Mouse (Mus musculus): Measurements from ENCODE around the gene Pkp4. TPM values are rescaled to one million over a fixed set of nuclear protein-coding genes. Genes with fewer than 3 reads are reported as not detected.
A peak's percentile ranks its signal among the peaks of the same experiment; 100 is the strongest.

Pkp4 gene
- polyA plus RNA-seq, 1 experiment from 2014 or later = 24.7 TPM

- H3K27ac ChIP-seq = no peak overlapping the region
- no peak for ATAC-seq (replicated peaks; ENCODE audit: low FRiP score)
- H3K4me3 ChIP-seq (replicated peaks) = no peak overlapping the region
- WGBS = 83% methylated on average over 3 of the region's 3 CpGs
- no peaks in the 10 kb centered on the region for H3K9me3 ChIP-seq (replicated peaks)
- no peaks in the 10 kb centered on the region for H3K27me3 ChIP-seq
- H3K4me1 ChIP-seq = no peaks in the 10 kb centered on the region
- H3K9ac ChIP-seq = no peak overlapping the region
- H3K4me2 ChIP-seq = no peak overlapping the region
- no peaks in the 10 kb centered on the region for H3K36me3 ChIP-seq
These were observed 88.2 kb downstream of the Pkp4 start for GRCm38 (mm10) chr2:59248806-59249205.

- Histone ChIP-seq H3K27ac (no peak overlapping the region), H3K4me3 (replicated peaks) (no peak overlapping the region), H3K36me3 (no peaks in the 10 kb centered on the region), H3K9ac (no peak overlapping the region), H3K4me1 (no peaks in the 10 kb centered on the region), H3K27me3 (no peaks in the 10 kb centered on the region), H3K4me2 (no peak overlapping the region), H3K9me3 (replicated peaks) (no peaks in the 10 kb centered on the region)
- ATAC-seq (replicated peaks; ENCODE audit: low FRiP score) = no peak
These were observed 92.2 kb downstream of the Pkp4 start for GRCm38 (mm10) chr2:59252818-59253217.

GRCm38 (mm10) chr2:59253435-59253834 lies 92.8 kb downstream of the Pkp4 start:
- Histone ChIP-seq H3K4me3 (replicated peaks) (no peak overlapping the region), H3K27me3 (no peaks in the 10 kb centered on the region), H3K4me1 (peaks cover under 1% of the 10 kb centered on the region), H3K36me3 (no peaks in the 10 kb centered on the region), H3K9ac (no peak overlapping the region), H3K9me3 (replicated peaks) (no peaks in the 10 kb centered on the region), H3K4me2 (no peak overlapping the region), H3K27ac (no peak overlapping the region)
- WGBS = 86% methylated on average over 3 of the region's 3 CpGs
- no peak for ATAC-seq (replicated peaks; ENCODE audit: low FRiP score)

- H3K9ac ChIP-seq = no peak overlapping the region
- no peak overlapping the region for H3K4me2 ChIP-seq
- H3K36me3 ChIP-seq = no peaks in the 10 kb centered on the region
- no peaks in the 10 kb centered on the region for H3K9me3 ChIP-seq (replicated peaks)
- peak overlapping the region; percentile 18; the same call in 1 of the 2 replicates for H3K27ac ChIP-seq
- WGBS = 63% methylated on average over 6 of the region's 6 CpGs
- ATAC-seq (replicated peaks; ENCODE audit: low FRiP score) = 0 out of 2 replicates have a peak, but pooled peaks have one; percentile 29
- H3K4me3 ChIP-seq (replicated peaks) = no peak overlapping the region
- H3K27me3 ChIP-seq = no peaks in the 10 kb centered on the region
- peaks cover 14% of the 10 kb centered on the region for H3K4me1 ChIP-seq
These were observed 98.2 kb downstream of the Pkp4 start for GRCm38 (mm10) chr2:59258821-59259231.

- no peak overlapping the region for H3K4me2 ChIP-seq
- 59% methylated on average over 6 of the region's 6 CpGs for WGBS
- peak; percentile 61 for ATAC-seq (replicated peaks; ENCODE audit: low FRiP score)
These were observed 98.7 kb downstream of the Pkp4 start for GRCm38 (mm10) chr2:59259346-59259745.

GRCm38 (mm10) chr2:59261203-59261602 lies 100.6 kb downstream of the Pkp4 start:
- no peak overlapping the region for H3K4me2 ChIP-seq
- no peak overlapping the region for H3K9ac ChIP-seq
- 90% methylated on average over 2 of the region's 2 CpGs for WGBS
- H3K4me3 ChIP-seq (replicated peaks) = no peak overlapping the region
- no peak overlapping the region for H3K27ac ChIP-seq
- H3K4me1 ChIP-seq = peaks cover 14% of the 10 kb centered on the region
- H3K27me3 ChIP-seq = no peaks in the 10 kb centered on the region
- H3K9me3 ChIP-seq (replicated peaks) = no peaks in the 10 kb centered on the region
- ATAC-seq (replicated peaks; ENCODE audit: low FRiP score) = no peak
- no peaks in the 10 kb centered on the region for H3K36me3 ChIP-seq

More at GRCm38 (mm10) chr2:59259346-59259745, 98.7 kb downstream of the Pkp4 start:
- Histone ChIP-seq H3K36me3 (no peaks in the 10 kb centered on the region), H3K27ac (peak overlapping the region; percentile 18; the same call in 1 of the 2 replicates), H3K9ac (no peak overlapping the region), H3K4me1 (peaks cover 14% of the 10 kb centered on the region), H3K27me3 (no peaks in the 10 kb centered on the region), H3K4me3 (replicated peaks) (no peak overlapping the region), H3K9me3 (replicated peaks) (no peaks in the 10 kb centered on the region)

GRCm38 (mm10) chr2:59266428-59266827 lies 105.8 kb downstream of the Pkp4 start:
- ATAC-seq (replicated peaks; ENCODE audit: low FRiP score) = no peak
- WGBS = 89% methylated on average over 14 of the region's 14 CpGs

GRCm38 (mm10) chr2:59271835-59272234 lies 111.2 kb downstream of the Pkp4 start:
- 66% methylated on average over 8 of the region's 8 CpGs for WGBS
- ATAC-seq (replicated peaks; ENCODE audit: low FRiP score) = no peak
- Histone ChIP-seq H3K4me3 (replicated peaks) (no peak overlapping the region), H3K27me3 (no peaks in the 10 kb centered on the region), H3K36me3 (peaks cover 6% of the 10 kb centered on the region; the same call in 1 of the 2 replicates), H3K4me2 (no peak overlapping the region), H3K27ac (no peak overlapping the region), H3K9ac (no peak overlapping the region), H3K9me3 (replicated peaks) (no peaks in the 10 kb centered on the region), H3K4me1 (peaks cover 5% of the 10 kb centered on the region)

More at GRCm38 (mm10) chr2:59266428-59266827, 105.8 kb downstream of the Pkp4 start:
- Histone ChIP-seq H3K9me3 (replicated peaks) (no peaks in the 10 kb centered on the region), H3K4me1 (peaks cover under 1% of the 10 kb centered on the region; the same call in 1 of the 2 replicates), H3K27ac (no peak overlapping the region), H3K27me3 (no peaks in the 10 kb centered on the region), H3K4me3 (replicated peaks) (no peak overlapping the region), H3K4me2 (no peak overlapping the region), H3K36me3 (peaks cover 10% of the 10 kb centered on the region; the same call in 1 of the 2 replicates), H3K9ac (no peak overlapping the region)

- Histone ChIP-seq H3K4me1 (peaks cover 5% of the 10 kb centered on the region), H3K4me3 (replicated peaks) (no peak overlapping the region), H3K27me3 (no peaks in the 10 kb centered on the region), H3K9ac (no peak overlapping the region), H3K4me2 (no peak overlapping the region), H3K27ac (no peak overlapping the region), H3K36me3 (peaks cover 6% of the 10 kb centered on the region; the same call in 1 of the 2 replicates), H3K9me3 (replicated peaks) (no peaks in the 10 kb centered on the region)
- WGBS = 76% methylated on average over 6 of the region's 6 CpGs
- no peak for ATAC-seq (replicated peaks; ENCODE audit: low FRiP score)
These were observed 112.1 kb downstream of the Pkp4 start for GRCm38 (mm10) chr2:59272713-59273112.

- Histone ChIP-seq H3K27ac (peak overlapping the region; percentile 4; the same call in 1 of the 2 replicates), H3K9ac (no peak overlapping the region), H3K4me3 (replicated peaks) (no peak overlapping the region), H3K4me2 (no peak overlapping the region), H3K36me3 (0 out of 2 replicates have a peak, but pooled peaks cover 4% of the 10 kb centered on the region), H3K27me3 (no peaks in the 10 kb centered on the region), H3K9me3 (replicated peaks) (no peaks in the 10 kb centered on the region), H3K4me1 (peaks cover 12% of the 10 kb centered on the region)
- 48% methylated on average over 7 of the region's 7 CpGs for WGBS
- peak; percentile 62 for ATAC-seq (replicated peaks; ENCODE audit: low FRiP score)
These were observed 120.4 kb downstream of the Pkp4 start for GRCm38 (mm10) chr2:59280914-59281562.

- Histone ChIP-seq H3K4me3 (replicated peaks) (no peak overlapping the region), H3K36me3 (0 out of 2 replicates have a peak, but pooled peaks cover 4% of the 10 kb centered on the region), H3K27me3 (no peaks in the 10 kb centered on the region), H3K9ac (no peak overlapping the region), H3K4me2 (no peak overlapping the region), H3K9me3 (replicated peaks) (no peaks in the 10 kb centered on the region), H3K27ac (no peak overlapping the region), H3K4me1 (peaks cover 21% of the 10 kb centered on the region)
- 96% methylated on average over 6 of the region's 6 CpGs for WGBS
- no peak for ATAC-seq (replicated peaks; ENCODE audit: low FRiP score)
These were observed 122.3 kb downstream of the Pkp4 start for GRCm38 (mm10) chr2:59282966-59283365.

- H3K4me2 ChIP-seq = no peak overlapping the region
- no peak overlapping the region for H3K9ac ChIP-seq
- H3K4me1 ChIP-seq = peaks cover 21% of the 10 kb centered on the region
- 0 out of 2 replicates have a peak, but pooled peaks cover 4% of the 10 kb centered on the region for H3K36me3 ChIP-seq
- no peak overlapping the region for H3K4me3 ChIP-seq (replicated peaks)
- no peaks in the 10 kb centered on the region for H3K27me3 ChIP-seq
- 80% methylated on average over 5 of the region's 5 CpGs for WGBS
- no peak for ATAC-seq (replicated peaks; ENCODE audit: low FRiP score)
- no peak overlapping the region for H3K27ac ChIP-seq
- H3K9me3 ChIP-seq (replicated peaks) = no peaks in the 10 kb centered on the region
These were observed 123.6 kb downstream of the Pkp4 start for GRCm38 (mm10) chr2:59284216-59284615.

Measured in kidney, embryonic 15.5 days (tissue).